Mouse (Mus musculus): Measurements from ENCODE around the gene Glmn. TPM values are rescaled to one million over a fixed set of nuclear protein-coding genes. Genes with fewer than 3 reads are reported as not detected.

Gene Glmn
- polyA plus RNA-seq, 1 experiment from 2014 or later: 25.8 TPM

DNA sequence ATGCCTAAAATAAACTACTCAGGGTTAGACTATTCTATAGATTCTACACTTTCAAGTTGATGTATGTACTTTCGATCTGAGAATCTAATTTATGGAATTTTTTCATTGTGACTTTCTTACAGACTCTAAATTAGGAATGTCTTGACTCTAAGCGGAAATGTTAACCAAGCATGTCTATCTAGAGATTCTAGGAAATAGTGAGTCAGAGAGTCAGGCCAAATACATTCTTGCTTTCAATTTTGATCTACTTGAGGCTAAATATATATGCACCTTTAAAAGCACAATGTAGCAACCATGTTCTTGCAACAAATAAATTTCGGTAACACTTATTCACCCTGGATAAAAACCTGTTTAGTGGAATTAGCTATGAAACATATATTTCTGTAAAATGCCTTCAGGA, 68.8 kb downstream of the Glmn start:
- Histone ChIP-seq H3K27me3 (ENCODE audit: control insufficient read depth, insufficient read depth, low read length) (no peaks in the 10 kb centered on the region), H3K9me3 (replicated peaks; ENCODE audit: control insufficient read depth, low read length) (no peaks in the 10 kb centered on the region), H3K27ac (ENCODE audit: low read length) (no peak overlapping the region), H3K36me3 (ENCODE audit: control insufficient read depth, insufficient read depth, low read length) (no peaks in the 10 kb centered on the region), H3K4me1 (ENCODE audit: control insufficient read depth, insufficient read depth, low read length) (no peaks in the 10 kb centered on the region), H3K4me3 (replicated peaks; ENCODE audit: low read length) (no peak overlapping the region), H3K9ac (ENCODE audit: low read length) (no peak overlapping the region), H3K4me2 (ENCODE audit: low read depth, low read length) (no peak overlapping the region)
- ATAC-seq (ENCODE audit: insufficient read depth, low FRiP score): no peak
- WGBS: 91% methylated on average over 3 of the region's 3 CpGs

DNA sequence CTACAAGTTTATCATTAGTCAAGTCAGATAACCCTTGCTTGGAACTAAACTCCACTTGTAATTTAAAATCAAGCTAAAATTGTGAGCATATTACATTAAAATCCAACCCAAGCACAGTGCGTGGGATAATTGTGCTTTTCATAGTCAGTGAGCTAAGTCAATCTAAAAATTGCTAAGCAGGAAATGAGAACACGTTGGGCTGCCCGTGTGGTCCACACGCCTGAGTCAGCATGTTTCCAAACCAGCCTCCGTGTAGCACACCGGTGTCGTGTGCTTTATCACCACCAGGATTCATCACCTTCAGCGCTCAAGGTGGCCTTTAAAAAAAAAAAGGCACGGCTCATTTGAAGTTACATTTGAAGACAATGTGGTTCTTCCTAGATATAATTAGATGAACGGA, 73.4 kb downstream of the Glmn start:
- H3K4me1 ChIP-seq (ENCODE audit: control insufficient read depth, insufficient read depth, low read length): no peaks in the 10 kb centered on the region
- H3K4me2 ChIP-seq (ENCODE audit: low read depth, low read length): no peak overlapping the region
- H3K4me3 ChIP-seq (replicated peaks; ENCODE audit: low read length): no peak overlapping the region
- no peaks in the 10 kb centered on the region for H3K9me3 ChIP-seq (replicated peaks; ENCODE audit: control insufficient read depth, low read length)
- no peak overlapping the region for H3K27ac ChIP-seq (ENCODE audit: low read length)
- WGBS: 80% methylated on average over 10 of the region's 10 CpGs
- no peaks in the 10 kb centered on the region for H3K36me3 ChIP-seq (ENCODE audit: control insufficient read depth, insufficient read depth, low read length)
- no peak overlapping the region for H3K9ac ChIP-seq (ENCODE audit: low read length)
- H3K27me3 ChIP-seq (ENCODE audit: control insufficient read depth, insufficient read depth, low read length): no peaks in the 10 kb centered on the region
- no peak for ATAC-seq (ENCODE audit: insufficient read depth, low FRiP score)

- Histone ChIP-seq H3K4me3 (replicated peaks; ENCODE audit: low read length) (no peak overlapping the region), H3K27me3 (ENCODE audit: control insufficient read depth, insufficient read depth, low read length) (no peaks in the 10 kb centered on the region), H3K27ac (ENCODE audit: low read length) (no peak overlapping the region), H3K4me2 (ENCODE audit: low read depth, low read length) (no peak overlapping the region), H3K4me1 (ENCODE audit: control insufficient read depth, insufficient read depth, low read length) (no peaks in the 10 kb centered on the region), H3K9me3 (replicated peaks; ENCODE audit: control insufficient read depth, low read length) (no peaks in the 10 kb centered on the region), H3K36me3 (ENCODE audit: control insufficient read depth, insufficient read depth, low read length) (no peaks in the 10 kb centered on the region), H3K9ac (ENCODE audit: low read length) (no peak overlapping the region)
- no peak for ATAC-seq (ENCODE audit: insufficient read depth, low FRiP score)
- WGBS: 61% methylated on average over 7 of the region's 7 CpGs
These were observed 75.8 kb downstream of the Glmn start for GRCm38 (mm10) chr5:107521897-107522296.

- Histone ChIP-seq H3K27ac (ENCODE audit: low read length) (no peak overlapping the region), H3K9me3 (replicated peaks; ENCODE audit: control insufficient read depth, low read length) (no peaks in the 10 kb centered on the region), H3K4me2 (ENCODE audit: low read depth, low read length) (no peak overlapping the region), H3K9ac (ENCODE audit: low read length) (no peak overlapping the region), H3K4me3 (replicated peaks; ENCODE audit: low read length) (no peak overlapping the region), H3K4me1 (ENCODE audit: control insufficient read depth, insufficient read depth, low read length) (no peaks in the 10 kb centered on the region), H3K36me3 (ENCODE audit: control insufficient read depth, insufficient read depth, low read length) (no peaks in the 10 kb centered on the region), H3K27me3 (ENCODE audit: control insufficient read depth, insufficient read depth, low read length) (no peaks in the 10 kb centered on the region)
- ATAC-seq (ENCODE audit: insufficient read depth, low FRiP score): no peak
- WGBS: 75% methylated on average over 6 of the region's 6 CpGs
These were observed 76.3 kb downstream of the Glmn start for GRCm38 (mm10) chr5:107521386-107521785.

GRCm38 (mm10) chr5:107518602-107519001, 79.1 kb downstream of the Glmn start:
- H3K4me1 ChIP-seq (ENCODE audit: control insufficient read depth, insufficient read depth, low read length): no peaks in the 10 kb centered on the region
- ATAC-seq (ENCODE audit: insufficient read depth, low FRiP score): no peak
- no peaks in the 10 kb centered on the region for H3K9me3 ChIP-seq (replicated peaks; ENCODE audit: control insufficient read depth, low read length)
- no peaks in the 10 kb centered on the region for H3K27me3 ChIP-seq (ENCODE audit: control insufficient read depth, insufficient read depth, low read length)
- H3K9ac ChIP-seq (ENCODE audit: low read length): no peak overlapping the region
- no peak overlapping the region for H3K27ac ChIP-seq (ENCODE audit: low read length)
- no peak overlapping the region for H3K4me2 ChIP-seq (ENCODE audit: low read depth, low read length)
- no peak overlapping the region for H3K4me3 ChIP-seq (replicated peaks; ENCODE audit: low read length)
- H3K36me3 ChIP-seq (ENCODE audit: control insufficient read depth, insufficient read depth, low read length): no peaks in the 10 kb centered on the region
- WGBS: 86% methylated on average over 4 of the region's 4 CpGs

- Histone ChIP-seq H3K9me3 (replicated peaks; ENCODE audit: control insufficient read depth, low read length) (no peaks in the 10 kb centered on the region), H3K27ac (ENCODE audit: low read length) (no peak overlapping the region), H3K4me2 (ENCODE audit: low read depth, low read length) (no peak overlapping the region), H3K4me3 (replicated peaks; ENCODE audit: low read length) (no peak overlapping the region), H3K36me3 (ENCODE audit: control insufficient read depth, insufficient read depth, low read length) (no peaks in the 10 kb centered on the region), H3K27me3 (ENCODE audit: control insufficient read depth, insufficient read depth, low read length) (no peaks in the 10 kb centered on the region), H3K4me1 (ENCODE audit: control insufficient read depth, insufficient read depth, low read length) (no peaks in the 10 kb centered on the region), H3K9ac (ENCODE audit: low read length) (no peak overlapping the region)
- WGBS: 85% methylated on average over 1 of the region's 1 CpGs
- ATAC-seq (ENCODE audit: insufficient read depth, low FRiP score): no peak
These were observed 81.6 kb downstream of the Glmn start for GRCm38 (mm10) chr5:107516087-107516486.

DNA sequence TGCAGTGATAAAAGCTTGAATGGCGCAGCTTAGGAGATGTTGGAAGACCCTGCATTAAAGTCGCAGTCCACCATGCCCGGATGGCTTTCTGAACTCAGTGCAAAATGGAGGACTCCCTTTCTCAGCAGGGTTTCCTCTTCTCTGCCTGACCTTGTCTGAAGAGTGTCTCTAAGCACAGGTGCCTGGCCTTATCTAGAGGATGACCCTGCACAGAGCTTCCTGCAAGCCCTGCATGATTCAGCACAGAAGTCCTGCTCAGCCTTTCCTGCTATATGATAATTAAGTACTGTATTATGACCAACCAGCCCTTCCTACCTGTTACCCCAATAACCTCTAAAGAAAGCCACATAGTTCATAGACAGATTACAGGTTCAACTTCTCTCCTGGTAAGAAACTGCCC, 82.2 kb downstream of the Glmn start:
- H3K9me3 ChIP-seq (replicated peaks; ENCODE audit: control insufficient read depth, low read length): no peaks in the 10 kb centered on the region
- no peak overlapping the region for H3K27ac ChIP-seq (ENCODE audit: low read length)
- no peak overlapping the region for H3K4me3 ChIP-seq (replicated peaks; ENCODE audit: low read length)
- ATAC-seq (ENCODE audit: insufficient read depth, low FRiP score): no peak
- 90% methylated on average over 3 of the region's 3 CpGs for WGBS
- H3K27me3 ChIP-seq (ENCODE audit: control insufficient read depth, insufficient read depth, low read length): no peaks in the 10 kb centered on the region
- no peak overlapping the region for H3K9ac ChIP-seq (ENCODE audit: low read length)
- no peaks in the 10 kb centered on the region for H3K36me3 ChIP-seq (ENCODE audit: control insufficient read depth, insufficient read depth, low read length)
- H3K4me2 ChIP-seq (ENCODE audit: low read depth, low read length): no peak overlapping the region
- H3K4me1 ChIP-seq (ENCODE audit: control insufficient read depth, insufficient read depth, low read length): no peaks in the 10 kb centered on the region

DNA sequence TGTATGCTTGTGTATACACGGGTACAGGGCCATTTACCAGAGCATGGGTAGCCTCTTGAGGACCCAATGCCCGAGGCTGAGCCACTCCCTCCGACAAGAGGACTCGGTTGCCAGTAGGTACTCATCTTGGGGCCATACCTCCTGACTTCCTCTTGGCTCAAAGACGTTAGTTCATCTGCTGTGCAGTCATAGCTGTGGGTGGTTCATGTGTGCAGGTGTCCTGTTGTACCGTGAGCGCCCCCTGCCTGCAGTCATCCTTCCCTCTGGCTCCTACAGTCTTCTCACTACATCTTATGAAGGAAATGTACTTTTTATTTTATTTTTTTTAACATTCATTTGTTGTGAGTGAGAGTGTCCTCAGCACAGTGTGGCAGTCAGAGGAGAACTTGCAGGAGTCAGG, 84.1 kb downstream of the Glmn start:
- 46% methylated on average over 7 of the region's 7 CpGs for WGBS
- no peaks in the 10 kb centered on the region for H3K36me3 ChIP-seq (ENCODE audit: control insufficient read depth, insufficient read depth, low read length)
- no peak overlapping the region for H3K4me2 ChIP-seq (ENCODE audit: low read depth, low read length)
- no peak for ATAC-seq (ENCODE audit: insufficient read depth, low FRiP score)
- H3K27me3 ChIP-seq (ENCODE audit: control insufficient read depth, insufficient read depth, low read length): no peaks in the 10 kb centered on the region
- H3K27ac ChIP-seq (ENCODE audit: low read length): no peak overlapping the region
- no peaks in the 10 kb centered on the region for H3K4me1 ChIP-seq (ENCODE audit: control insufficient read depth, insufficient read depth, low read length)
- no peak overlapping the region for H3K9ac ChIP-seq (ENCODE audit: low read length)
- H3K4me3 ChIP-seq (replicated peaks; ENCODE audit: low read length): no peak overlapping the region
- H3K9me3 ChIP-seq (replicated peaks; ENCODE audit: control insufficient read depth, low read length): no peaks in the 10 kb centered on the region

DNA sequence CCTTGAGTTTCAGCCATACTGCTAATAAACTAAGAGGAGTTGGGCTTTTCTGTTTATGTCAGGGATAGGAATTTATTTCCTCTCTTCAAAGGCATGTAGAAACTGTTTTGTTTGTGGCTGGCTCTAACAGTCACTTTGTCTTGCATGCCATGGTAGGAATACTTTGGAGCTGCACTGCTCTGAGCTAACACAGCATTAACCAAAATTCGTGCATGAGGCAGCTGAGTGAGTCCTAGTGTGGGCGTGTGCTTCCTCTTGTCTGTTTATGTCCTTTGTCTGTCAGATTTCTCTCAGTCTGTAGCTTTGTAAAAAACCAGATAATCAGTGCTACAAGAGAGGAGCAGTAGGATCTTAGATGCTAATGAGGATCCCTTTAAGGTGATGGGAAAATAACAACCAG, 86.4 kb downstream of the Glmn start:
- no peaks in the 10 kb centered on the region for H3K4me1 ChIP-seq (ENCODE audit: control insufficient read depth, insufficient read depth, low read length)
- no peak overlapping the region for H3K4me2 ChIP-seq (ENCODE audit: low read depth, low read length)
- WGBS: 39% methylated on average over 2 of the region's 2 CpGs
- no peaks in the 10 kb centered on the region for H3K36me3 ChIP-seq (ENCODE audit: control insufficient read depth, insufficient read depth, low read length)
- no peaks in the 10 kb centered on the region for H3K27me3 ChIP-seq (ENCODE audit: control insufficient read depth, insufficient read depth, low read length)
- no peak overlapping the region for H3K27ac ChIP-seq (ENCODE audit: low read length)
- H3K9me3 ChIP-seq (replicated peaks; ENCODE audit: control insufficient read depth, low read length): no peaks in the 10 kb centered on the region
- H3K9ac ChIP-seq (ENCODE audit: low read length): no peak overlapping the region
- ATAC-seq (ENCODE audit: insufficient read depth, low FRiP score): no peak
- no peak overlapping the region for H3K4me3 ChIP-seq (replicated peaks; ENCODE audit: low read length)

DNA sequence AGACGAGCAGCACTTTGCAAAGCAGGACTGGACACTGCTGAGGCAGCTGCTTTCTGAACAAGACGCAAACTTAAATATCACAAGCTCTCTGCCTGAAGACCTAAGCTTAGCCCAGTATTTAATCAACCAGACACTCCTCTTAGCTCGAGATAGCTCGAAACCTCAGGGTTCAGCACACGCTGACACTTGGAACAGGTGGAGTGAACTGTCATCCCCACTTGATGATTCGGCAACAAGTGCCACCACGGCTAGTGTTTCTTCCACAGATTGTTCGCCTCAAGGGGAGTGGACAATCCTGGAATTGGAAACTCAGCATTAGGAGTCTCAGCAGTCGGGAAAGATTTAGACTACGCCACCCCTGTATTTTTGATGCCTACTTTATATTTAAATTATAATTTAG, 87.2 kb downstream of the Glmn start:
- ATAC-seq (ENCODE audit: insufficient read depth, low FRiP score): no peak

More for the DNA sequence above, 87.2 kb downstream of the Glmn start:
- Histone ChIP-seq H3K9ac (ENCODE audit: low read length) (no peak overlapping the region), H3K4me3 (replicated peaks; ENCODE audit: low read length) (no peak overlapping the region), H3K4me1 (ENCODE audit: control insufficient read depth, insufficient read depth, low read length) (no peaks in the 10 kb centered on the region), H3K27me3 (ENCODE audit: control insufficient read depth, insufficient read depth, low read length) (no peaks in the 10 kb centered on the region), H3K4me2 (ENCODE audit: low read depth, low read length) (no peak overlapping the region), H3K27ac (ENCODE audit: low read length) (no peak overlapping the region), H3K36me3 (ENCODE audit: control insufficient read depth, insufficient read depth, low read length) (no peaks in the 10 kb centered on the region), H3K9me3 (replicated peaks; ENCODE audit: control insufficient read depth, low read length) (no peaks in the 10 kb centered on the region)
- WGBS: 85% methylated on average over 10 of the region's 10 CpGs
